Mouse (Mus musculus) adrenal gland, adult 2 months (tissue): ENCODE measurements at regions not wholly inside any gene's neighbourhood (a gene's known extent, or its start where the extent isn't known, plus 50 kb on each side); places are given as distances from the start of the nearest gene placed in this dataset.

Source experiments
- DNase-seq: peaks from one replicate; pipeline ENCODE4 v3.0.0; 2021

- DNase-seq: no peak
These were observed 90.4 kb downstream of the Otol1 start for GRCm38 (mm10) chr3:70097813-70098212.

DNA sequence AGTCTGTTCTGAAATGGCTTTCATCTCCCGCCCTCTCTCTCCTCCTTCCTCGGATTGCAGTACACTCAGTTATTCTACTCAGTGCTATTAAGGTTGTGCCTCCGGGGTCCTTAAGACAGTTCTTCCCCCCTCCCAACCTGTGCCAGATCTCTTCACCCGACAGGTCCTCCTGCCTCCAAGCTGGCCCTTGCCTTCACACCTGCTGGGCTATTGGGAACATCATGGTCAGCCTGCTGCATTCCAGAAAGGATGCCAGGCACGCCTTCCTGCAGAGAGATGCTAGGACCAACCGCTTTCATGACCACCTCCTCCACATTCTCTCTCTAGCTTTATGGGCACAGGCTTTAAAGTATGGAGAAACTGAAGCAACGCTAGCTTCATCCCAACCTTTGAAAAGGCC, 94.7 kb downstream of the Otol1 start:
- no peak for DNase-seq

DNA sequence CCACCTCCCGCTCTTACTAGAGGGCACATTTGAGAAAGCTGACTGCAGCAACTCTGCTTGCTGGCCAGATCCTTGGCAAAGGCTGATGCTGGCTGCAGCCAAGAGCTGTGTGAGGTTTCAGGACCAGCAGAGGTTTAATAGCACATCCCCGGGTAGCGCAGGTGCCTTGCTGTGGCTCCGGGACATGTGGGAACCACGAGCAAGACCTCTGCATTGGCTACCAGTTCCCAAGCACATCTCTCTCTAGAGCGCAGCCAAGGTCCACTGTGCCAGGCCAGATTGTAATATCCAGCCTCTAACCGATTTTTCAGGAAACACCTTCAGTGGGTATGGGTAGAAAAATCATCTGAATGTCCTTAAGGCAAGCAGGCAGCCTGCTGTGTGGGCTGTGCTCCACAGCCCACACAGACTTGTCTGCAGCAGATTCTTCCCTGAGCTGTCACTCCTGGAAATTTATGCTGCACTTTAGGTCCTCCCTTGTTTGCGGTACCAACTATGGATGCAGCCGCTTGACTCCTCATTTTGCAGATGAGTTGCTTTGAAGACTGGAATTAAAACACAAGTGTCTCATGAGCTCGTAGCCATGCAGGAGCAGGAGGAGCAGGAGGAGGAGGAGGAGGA, 95.3 kb downstream of the Otol1 start:
- no peak for DNase-seq

DNA sequence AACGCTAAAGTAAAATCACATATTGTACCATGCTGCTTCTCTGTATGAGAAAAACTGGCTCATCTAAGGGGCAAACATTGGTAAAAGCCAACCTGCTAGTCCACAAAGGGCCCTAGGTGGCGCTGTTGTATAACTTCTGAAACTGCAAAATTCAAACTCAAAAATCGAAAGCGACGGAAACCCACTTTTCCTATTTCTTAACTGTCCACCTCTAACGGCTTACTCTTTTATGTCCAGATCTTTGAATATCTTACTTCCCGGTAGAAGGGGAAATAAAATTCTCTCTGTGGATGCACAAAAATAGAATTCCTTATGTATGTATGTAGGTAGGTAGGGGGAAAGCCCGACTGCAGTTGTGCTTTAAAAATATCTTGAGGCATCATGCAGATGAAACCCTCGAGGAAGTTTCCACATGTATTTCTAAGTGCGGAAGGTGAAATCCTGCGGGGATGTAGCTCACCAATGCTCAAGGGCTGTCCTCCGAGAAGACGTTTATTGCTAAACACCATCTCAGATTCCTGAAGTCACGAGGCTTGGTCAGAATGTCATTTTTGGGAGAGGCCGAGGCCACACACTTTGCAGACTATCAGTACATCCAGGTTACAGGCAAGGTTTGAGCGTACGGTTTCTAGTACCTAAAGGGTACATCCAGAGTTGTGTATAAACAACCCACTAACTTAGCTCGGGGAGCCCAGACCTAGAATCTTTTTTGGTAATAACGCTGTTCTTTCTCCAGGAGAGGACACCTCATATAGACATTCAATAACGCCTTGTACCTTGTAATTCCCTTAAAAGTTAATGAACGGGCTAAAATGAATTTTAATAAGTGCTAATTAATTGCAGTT, 96.8 kb downstream of the Otol1 start:
- DNase-seq: peak; percentile 48

- DNase-seq: peak; percentile 10
These were observed 97.5 kb downstream of the Otol1 start for GRCm38 (mm10) chr3:70104828-70105399.

DNA sequence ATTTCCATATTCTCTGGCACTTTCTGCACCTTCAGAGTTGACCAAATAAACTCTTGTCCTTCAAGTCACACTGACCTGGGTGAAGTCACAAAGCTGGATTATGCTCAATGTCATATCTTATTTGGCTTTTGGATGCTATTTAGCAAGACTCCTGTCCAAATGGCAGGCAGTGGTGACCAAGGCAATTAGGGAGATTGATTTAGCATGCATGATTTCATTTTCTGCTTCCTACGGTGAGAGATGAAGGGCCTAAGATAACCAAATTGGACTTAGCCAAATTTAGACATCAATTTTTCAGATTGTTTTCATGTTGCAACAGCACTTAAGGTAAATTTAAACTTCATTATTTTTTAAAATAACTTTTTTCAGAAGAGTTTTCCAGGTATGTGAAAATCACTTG, 98.1 kb downstream of the Otol1 start:
- no peak for DNase-seq

DNA sequence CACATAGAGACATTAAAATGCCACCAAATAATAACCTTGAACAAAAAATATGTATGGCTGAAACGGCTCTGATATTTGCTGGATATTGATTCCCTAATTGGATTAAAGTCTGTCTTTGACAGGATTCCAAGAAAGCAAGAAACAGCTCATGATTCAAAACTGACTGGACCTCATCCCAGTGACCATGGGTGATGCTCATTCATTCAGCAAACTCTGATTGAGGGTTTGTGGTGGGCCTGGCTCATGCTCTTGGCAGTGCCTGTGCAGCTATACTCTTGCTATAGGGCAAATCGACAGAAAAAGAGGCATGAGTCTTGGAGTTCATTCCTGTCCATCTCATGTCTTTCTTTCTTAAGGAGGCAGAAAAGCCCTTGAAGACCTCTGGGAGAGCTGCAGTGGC, 98.7 kb downstream of the Otol1 start:
- DNase-seq: no peak

GRCm38 (mm10) chr3:70126212-70126611, 118.8 kb downstream of the Otol1 start:
- DNase-seq: no peak

- no peak for DNase-seq
These were observed 123.0 kb downstream of the Otol1 start for GRCm38 (mm10) chr3:70130241-70131029.

- DNase-seq: no peak
These were observed 127.5 kb downstream of the Otol1 start for GRCm38 (mm10) chr3:70134963-70135362.

- no peak for DNase-seq
These were observed 131.1 kb downstream of the Otol1 start for GRCm38 (mm10) chr3:70138488-70138887.

- DNase-seq: no peak
These were observed 131.5 kb downstream of the Otol1 start for GRCm38 (mm10) chr3:70138926-70139325.

DNA sequence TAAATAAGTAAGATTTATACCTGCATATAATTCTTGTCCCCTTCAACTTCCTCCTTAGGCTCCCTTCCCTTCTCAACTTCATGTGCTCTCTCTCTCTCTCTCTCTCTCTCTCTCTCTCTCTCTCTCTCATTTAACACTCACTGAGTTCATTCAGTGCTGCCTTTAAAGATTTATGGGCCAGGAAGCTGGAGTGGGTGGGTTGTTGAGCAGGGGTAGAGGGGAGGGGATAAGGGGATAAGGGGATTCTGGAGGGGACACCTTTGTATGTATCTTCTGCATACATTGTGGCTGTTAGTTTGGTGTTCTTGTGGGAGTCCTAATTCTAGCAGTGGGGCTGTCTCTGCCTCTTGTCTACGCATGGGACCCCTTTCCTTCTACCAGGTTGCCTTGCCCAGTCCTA, 138.3 kb downstream of the Otol1 start:
- no peak for DNase-seq

GRCm38 (mm10) chr3:70151156-70151555, 143.7 kb downstream of the Otol1 start:
- DNase-seq: no peak

- no peak for DNase-seq
These were observed 152.6 kb downstream of the Otol1 start for GRCm38 (mm10) chr3:70160043-70160442.

DNA sequence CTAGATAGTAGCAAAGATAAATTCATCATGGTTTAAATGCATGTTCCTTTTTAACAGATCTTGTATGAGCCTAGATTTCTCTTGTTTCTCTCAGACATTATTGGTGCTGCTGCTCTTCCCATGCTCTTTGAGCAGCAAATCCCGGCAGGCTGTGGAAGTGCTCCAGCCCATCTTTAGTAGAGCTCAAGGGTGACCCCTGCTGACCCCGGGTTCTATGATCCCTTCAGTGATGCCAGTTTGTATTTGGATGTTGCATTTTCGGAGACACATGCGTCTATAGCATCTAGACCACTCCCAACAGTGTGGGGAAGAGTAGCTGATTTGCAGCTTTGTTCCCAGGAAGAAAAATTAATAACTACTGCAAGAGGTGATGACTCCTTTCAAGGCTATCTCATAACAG, 164.3 kb downstream of the Otol1 start:
- no peak for DNase-seq

DNA sequence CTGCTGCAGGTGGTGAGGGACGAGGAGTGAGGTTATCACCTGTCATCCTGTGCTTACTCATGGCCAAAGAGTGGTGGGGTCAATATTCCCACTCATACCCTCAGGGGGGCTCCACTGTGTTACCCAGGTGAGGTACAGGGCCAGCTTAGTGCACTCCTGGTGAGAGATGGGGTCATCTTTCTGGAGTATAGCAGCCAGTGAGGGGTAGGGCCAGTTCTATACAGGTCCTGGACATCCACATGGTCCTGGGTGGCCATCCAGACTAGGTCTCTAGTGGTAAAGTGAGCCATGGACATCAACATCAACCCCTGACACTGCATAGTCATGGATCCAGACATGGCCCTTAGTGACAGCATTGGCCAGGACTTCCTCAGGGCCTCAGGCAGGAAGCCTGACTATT, 169.0 kb downstream of the Otol1 start:
- DNase-seq: no peak

- DNase-seq: no peak
These were observed 174.2 kb downstream of the Otol1 start for GRCm38 (mm10) chr3:70181611-70182010.

DNA sequence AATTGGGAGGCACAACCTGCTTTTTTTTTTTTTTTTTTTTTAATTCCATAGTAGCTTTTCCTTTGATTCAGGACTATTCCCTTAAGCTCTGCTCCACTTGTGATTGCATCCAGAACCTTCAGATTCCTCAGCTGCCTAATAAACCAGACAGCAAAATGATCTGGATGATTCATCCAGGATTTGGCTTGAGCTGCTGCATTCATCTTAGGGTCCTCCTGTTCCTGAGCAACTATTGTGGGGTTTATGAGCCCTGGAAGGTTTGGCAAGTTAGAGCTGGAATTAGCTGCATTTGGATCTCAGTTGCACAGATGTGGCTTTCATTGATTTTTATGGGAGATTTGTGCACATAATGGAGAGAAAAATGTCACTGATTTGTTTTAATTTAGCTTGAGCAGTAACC, 183.3 kb downstream of the Otol1 start:
- no peak for DNase-seq

GRCm38 (mm10) chr3:70196671-70197070, 189.3 kb downstream of the Otol1 start:
- DNase-seq: no peak

DNA sequence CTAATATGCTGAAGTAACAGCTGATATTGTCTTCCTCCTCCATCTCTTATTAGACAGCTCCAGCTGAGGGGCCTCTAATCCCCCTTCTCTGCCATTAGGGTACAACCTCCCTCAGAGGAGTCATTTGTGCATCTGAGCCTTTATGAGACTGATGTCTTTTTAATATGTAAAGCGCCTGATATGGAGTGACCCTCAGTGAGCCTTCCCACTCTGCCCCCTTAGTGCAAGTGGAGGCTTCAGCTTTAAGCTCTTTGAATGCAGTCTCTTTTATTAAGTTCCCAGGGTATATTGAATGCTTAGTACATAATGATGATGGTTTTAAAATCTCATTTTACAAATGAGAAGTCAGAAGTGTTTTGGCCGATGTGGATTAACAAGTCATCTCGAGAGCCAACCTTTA, 191.5 kb downstream of the Otol1 start:
- no peak for DNase-seq

DNA sequence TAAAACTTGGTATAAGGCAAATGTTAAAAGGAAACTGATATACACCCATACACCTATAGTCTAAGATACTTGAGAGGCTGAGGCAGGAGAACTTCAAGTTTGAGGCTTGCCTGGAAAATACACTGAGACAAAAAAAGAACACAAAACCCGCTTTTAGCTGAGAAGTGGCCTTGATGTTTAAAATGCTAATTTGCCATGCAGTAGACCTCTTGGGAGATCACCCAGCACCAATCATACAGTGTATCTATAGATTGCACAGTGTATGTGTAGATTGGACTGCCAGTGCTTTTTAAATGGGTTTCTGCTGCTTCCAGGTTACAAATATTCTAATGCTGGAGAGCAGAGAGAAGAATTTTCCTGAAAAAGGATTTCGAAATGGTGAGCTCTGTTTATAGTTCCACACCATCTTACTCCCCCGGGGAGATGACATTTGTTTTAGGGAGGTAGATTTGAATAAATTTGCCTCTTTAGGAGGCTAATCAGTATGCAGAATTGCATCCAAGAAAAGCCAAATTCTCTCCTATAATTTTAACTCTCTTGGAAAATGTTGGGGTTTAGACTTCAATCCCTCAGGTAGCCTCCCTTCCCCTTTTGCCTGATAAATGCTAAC, 194.0 kb downstream of the Otol1 start:
- no peak for DNase-seq
